Mouse (Mus musculus) midbrain, embryonic 13.5 days (tissue): ENCODE results near the gene Atp2c2. TPM values are rescaled to one million over a fixed set of nuclear protein-coding genes. Genes with fewer than 3 reads are reported as not detected.

Source experiments
- polyA plus RNA-seq: library from polyadenylated mRNA; unstranded; fragments of >200 nt; fragmentation: Nextera tagmentation; extraction: Ambion mirVana; gene quantifications from 2 replicates; pipeline ENCODE4 v1.2.1, GENCODE M21; 2015

Gene Atp2c2
- polyA plus RNA-seq, 1 experiment from 2014 or later = not detected

Other genes starting within 250 kb of the Atp2c2 start
- not detected in 2 replicates for gene Slc38a8, start 198.3 kb upstream of the Atp2c2 start, polyA plus RNA-seq
- gene Mbtps1, start 141.3 kb upstream of the Atp2c2 start, polyA plus RNA-seq = 67.7 and 70.4 TPM in 2 replicates
- 153 and 157 TPM in 2 replicates for gene Hsdl1, start 124.8 kb upstream of the Atp2c2 start, polyA plus RNA-seq
- 0.12 and 0.15 TPM in 2 replicates for gene Dnaaf1, start 124.8 kb upstream of the Atp2c2 start, polyA plus RNA-seq
- 14.9 and 15.1 TPM in 2 replicates for gene Taf1c, start 94.8 kb upstream of the Atp2c2 start, polyA plus RNA-seq
- not detected in 2 replicates for gene Adad2, start 87.3 kb upstream of the Atp2c2 start, polyA plus RNA-seq
- 0.08 and 0.47 TPM in 2 replicates for gene Kcng4, start 64.3 kb upstream of the Atp2c2 start, polyA plus RNA-seq
- 2.0 and 2.1 TPM in 2 replicates for gene Wfdc1, start 33.6 kb upstream of the Atp2c2 start, polyA plus RNA-seq
- 10.9 and 11.0 TPM in 2 replicates for gene Tldc1, start 78.4 kb downstream of the Atp2c2 start, polyA plus RNA-seq
- 79.8 and 105 TPM in 2 replicates for gene Cotl1, start 140.5 kb downstream of the Atp2c2 start, polyA plus RNA-seq
- gene Klhl36, start 162.3 kb downstream of the Atp2c2 start, polyA plus RNA-seq = 12.7 and 13.0 TPM in 2 replicates
- gene Usp10, start 210.4 kb downstream of the Atp2c2 start, polyA plus RNA-seq = 130 and 137 TPM in 2 replicates
- gene Gm20388, start 210.8 kb downstream of the Atp2c2 start, polyA plus RNA-seq = 4.4 and 10.3 TPM in 2 replicates